Mouse (Mus musculus): ENCODE data around the gene Cenpf.

Gene Cenpf

DNA sequence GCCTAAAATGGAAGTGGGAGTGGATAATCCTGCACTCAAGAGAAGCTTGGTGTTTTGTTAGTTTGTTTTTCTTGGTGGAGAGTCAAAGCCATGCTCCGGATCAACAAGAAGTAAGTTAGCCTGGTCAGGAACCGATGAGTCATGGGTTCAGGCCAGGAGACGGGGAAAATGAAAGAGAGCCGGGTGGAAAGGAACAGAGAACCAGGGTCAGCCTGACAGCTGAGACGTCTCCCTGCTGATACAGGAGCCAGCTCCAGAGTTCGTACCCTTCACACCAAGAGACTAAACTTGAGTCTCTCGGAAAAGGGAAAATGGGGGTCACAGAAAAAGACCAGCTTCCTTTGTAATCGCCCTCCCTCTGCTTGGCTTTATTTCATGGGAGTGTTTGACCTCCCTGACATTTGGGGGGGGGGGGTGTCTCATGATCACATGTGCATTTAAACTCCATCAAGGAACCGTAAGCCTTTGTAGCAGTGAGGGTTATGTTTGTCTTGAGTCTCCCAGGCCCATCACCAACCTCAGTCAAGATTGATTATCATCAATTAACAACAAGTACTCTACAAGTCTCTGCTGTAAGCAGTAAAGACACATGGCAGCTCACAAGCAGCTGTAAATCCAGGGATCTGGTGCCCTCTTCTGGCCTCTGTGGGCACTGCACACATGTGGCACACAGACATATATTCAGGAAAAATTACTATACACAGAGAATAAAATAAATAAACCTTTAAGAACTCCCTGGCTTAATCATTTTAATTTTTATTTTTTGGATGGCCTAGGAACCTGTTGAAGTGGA, 59.7 kb downstream of the Cenpf start:
- no peak for DNase-seq

- no peak for DNase-seq
Measured at GRCm38 (mm10) chr1:189624756-189625155, 63.1 kb downstream of the Cenpf start.

DNA sequence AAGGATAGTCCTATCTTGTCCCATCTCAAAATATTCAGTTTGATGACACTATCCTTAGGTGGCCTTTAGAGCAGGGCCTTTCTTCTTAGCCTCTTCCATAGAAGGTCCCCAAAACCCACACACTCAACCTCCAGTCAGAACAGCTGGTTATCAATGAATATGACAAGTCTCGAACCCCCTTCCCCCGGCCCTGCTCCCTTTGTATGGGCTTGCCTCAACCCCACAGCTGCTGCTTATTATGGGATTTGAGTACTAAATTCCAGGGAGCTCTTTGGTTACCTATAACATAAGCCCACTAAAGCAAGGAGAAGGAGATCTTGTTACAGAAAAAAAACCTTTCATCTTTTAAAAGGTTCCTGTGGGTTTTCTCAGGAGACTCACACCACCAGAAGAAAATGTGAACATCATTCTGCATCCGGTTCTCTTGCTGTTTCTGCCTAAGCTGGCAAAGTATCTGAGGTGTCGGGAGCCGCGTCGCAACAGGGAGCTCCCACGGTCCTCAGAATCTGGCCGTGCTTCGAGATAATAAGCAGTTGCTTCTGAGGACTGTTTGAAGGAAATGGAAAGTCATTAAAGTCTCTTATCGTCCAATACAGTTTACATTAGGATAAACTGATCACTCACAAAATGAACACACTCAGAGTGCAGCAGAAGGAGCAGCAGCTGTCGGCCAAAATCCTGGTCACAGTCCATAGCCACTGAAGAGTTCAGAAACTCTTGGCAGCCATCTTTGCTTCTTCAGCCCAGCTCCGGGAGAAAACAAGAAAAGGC, 68.7 kb downstream of the Cenpf start:
- no peak for DNase-seq

DNA sequence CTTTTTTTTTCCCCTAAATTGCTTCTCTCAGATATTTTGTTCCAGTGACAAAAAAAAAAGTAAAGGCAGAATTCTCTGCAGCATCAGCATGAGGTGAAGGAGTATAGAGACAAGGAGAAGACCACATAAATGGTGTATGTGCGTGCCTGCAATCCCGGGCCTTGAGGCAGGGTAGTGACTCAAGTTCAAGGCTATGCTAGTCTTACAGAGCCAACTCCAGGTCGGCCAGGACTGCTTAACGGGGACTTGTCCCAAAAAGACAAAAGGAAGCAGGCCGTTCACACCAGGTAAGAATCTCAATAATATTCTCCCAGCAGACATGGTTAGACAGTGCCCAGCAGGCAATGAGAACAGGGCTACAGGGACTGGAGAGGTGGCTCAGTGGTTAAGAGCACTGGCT, 70.5 kb downstream of the Cenpf start:
- DNase-seq: no peak

- DNase-seq: no peak
Measured at GRCm38 (mm10) chr1:189615246-189615645, 72.6 kb downstream of the Cenpf start.

- no peak for DNase-seq
Measured at GRCm38 (mm10) chr1:189613076-189613475, 74.8 kb downstream of the Cenpf start.

GRCm38 (mm10) chr1:189611775-189612174, 76.1 kb downstream of the Cenpf start:
- no peak for DNase-seq

GRCm38 (mm10) chr1:189608640-189609039, 79.2 kb downstream of the Cenpf start:
- no peak for DNase-seq

DNA sequence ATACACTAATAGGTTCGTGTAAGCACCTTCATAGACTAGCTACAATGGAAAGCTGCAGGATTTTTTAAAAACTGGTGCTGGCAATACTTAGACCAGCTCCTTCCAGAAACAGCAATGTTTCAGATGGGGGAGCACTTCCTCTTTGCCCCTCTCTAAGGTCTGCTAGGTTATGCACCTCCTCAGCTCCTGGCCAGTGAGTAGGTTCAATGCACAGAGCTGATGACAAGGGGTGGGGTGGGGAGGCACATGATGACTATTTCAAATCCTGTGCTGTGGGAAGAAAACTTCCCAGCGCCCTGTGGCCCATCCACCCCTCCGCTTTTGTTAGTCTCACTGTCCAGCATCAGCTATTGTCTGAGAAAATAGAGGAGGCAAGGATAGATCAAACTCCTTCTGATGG, 79.8 kb downstream of the Cenpf start:
- no peak for DNase-seq

DNA sequence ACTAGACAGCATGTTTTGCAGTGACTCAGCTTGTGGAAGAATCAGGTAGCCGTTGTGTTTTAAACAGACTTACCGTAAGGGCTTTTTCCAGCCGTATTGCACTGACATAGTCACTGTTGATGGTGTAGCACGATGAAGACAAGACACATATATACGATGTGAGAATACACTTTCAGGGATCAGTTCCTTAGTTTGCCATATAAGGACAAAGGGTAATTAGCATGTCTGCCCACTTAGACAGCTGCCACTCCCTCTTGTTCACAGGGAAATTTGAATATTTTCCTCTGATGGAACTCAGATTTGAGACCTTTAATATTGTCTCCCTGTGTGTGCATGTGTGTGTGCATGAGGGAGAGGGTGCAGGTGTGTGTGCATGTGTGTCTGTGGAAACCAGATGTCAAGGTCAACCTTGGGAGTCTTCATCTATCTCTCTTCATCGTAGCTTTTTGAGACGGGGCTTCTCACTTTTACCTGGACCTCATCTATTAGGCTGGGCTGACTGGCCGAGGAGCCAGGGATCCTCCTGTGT, 82.2 kb downstream of the Cenpf start:
- DNase-seq: no peak

DNA sequence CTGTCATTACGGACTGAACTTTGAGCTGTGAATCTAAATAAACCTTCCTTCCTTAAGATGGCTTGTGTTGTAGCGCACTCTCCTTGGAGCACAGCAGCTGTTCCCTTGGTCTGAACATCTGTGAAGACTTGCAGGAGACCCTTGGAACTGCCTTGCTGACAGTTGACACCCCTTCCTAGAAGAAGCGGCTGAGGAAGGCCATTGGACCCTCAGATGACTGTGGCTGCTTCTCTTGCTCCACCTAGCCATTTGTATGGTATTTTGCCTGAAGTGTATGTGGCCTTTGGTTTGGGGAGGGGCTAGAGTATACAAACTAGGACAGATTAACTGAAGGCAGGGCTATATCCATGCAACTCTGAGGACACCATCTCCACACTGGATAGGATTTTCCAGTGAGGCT, 90.8 kb downstream of the Cenpf start:
- no peak for DNase-seq

Data from layer of hippocampus, adult 9-11 months (tissue).